ENCODE assay signal across 9 mouse cellular contexts in the genomic region with DNA sequence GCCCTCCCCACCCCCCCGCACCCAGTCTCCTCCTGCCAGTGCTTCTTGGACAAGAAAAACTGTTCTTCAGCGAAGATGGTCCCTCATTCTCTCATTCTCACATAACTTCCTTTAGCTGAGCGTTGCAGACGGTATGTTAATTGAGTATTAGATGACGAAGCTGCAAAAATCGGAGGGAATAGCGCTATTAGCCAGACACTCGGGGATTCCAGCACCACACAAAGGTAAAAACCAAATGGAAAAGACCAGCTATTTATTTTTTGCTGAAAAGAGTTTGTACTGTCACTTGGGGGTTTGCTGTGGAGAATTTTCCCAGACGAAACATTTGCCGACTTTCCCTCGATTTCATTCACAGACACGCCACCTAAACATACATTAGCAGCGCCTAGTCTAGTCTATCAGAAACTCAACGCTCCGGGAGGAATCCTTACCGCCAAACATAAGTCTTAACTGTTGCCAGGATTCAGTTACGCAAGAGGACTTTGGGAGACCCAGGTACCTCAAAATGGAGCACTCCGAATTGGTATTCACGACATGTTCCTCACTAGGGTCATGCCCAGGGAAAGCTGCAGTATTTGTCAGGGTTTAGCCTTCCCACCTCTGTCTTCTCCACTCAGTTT.
DNase-seq lines count a peak whose midpoint lies in the region; ATAC-seq and TF ChIP-seq lines count a peak whose summit lies in the region.
"Had no signal": no experiment of that assay in that cellular context is flagged by ENCODE, and none has a peak within 500 bp of the region (broad histone marks: within the 10 kb centered on the region; RNA-seq: fewer than 3 reads in every experiment).

No protein-coding gene starts in this region.

- TF ChIP-seq POLR2A in kidney, adult 2 months (IDR thresholded peaks at IDR 0.05; ENCODE audit: low read depth, low read length), result no peak
- no peak for TF ChIP-seq POLR2A in embryonic fibroblast, embryonic 13.5 days (IDR thresholded peaks at IDR 0.05; ENCODE audit: low read depth, low read length)

- H3K27me3 ChIP-seq in kidney, embryonic 16.5 days (ENCODE audit: insufficient read depth, low read length), result no peaks in the 10 kb centered on the region
- no peaks in the 10 kb centered on the region for H3K27me3 ChIP-seq in kidney, adult 2 months (replicated peaks; ENCODE audit: control insufficient read depth, insufficient read depth, low read length)
- H3K27me3 ChIP-seq in limb, embryonic 10.5 days (ENCODE audit: low read depth, poor library complexity, severe bottlenecking), result no peaks in the 10 kb centered on the region
- no peaks in the 10 kb centered on the region for H3K27me3 ChIP-seq in neural tube, embryonic 13.5 days

- H3K4me2 ChIP-seq in kidney, embryonic 16.5 days (replicated peaks; ENCODE audit: low read depth, low read length), result peak overlapping the region; percentile 48
- peak overlapping the region; percentile 61 for H3K4me2 ChIP-seq in neural tube, embryonic 13.5 days

- peaks cover 8% of the 10 kb centered on the region for H3K9me3 ChIP-seq in kidney, embryonic 16.5 days (ENCODE audit: low read length)
- no peaks in the 10 kb centered on the region for H3K9me3 ChIP-seq in limb, embryonic 10.5 days (replicated peaks)
- no peaks in the 10 kb centered on the region; the same call in 1 of the 2 replicates for H3K9me3 ChIP-seq in neural tube, embryonic 13.5 days

- H3K4me1 ChIP-seq in kidney, embryonic 16.5 days (ENCODE audit: insufficient read depth, low read length), result peaks cover 32% of the 10 kb centered on the region
- no peaks in the 10 kb centered on the region for H3K4me1 ChIP-seq in kidney, adult 2 months (ENCODE audit: control insufficient read depth, insufficient read depth, low read length)
- H3K4me1 ChIP-seq in embryonic fibroblast, embryonic 13.5 days (ENCODE audit: control insufficient read depth, insufficient read depth, low read length), result peaks cover 14% of the 10 kb centered on the region
- peaks cover 52% of the 10 kb centered on the region for H3K4me1 ChIP-seq in limb, embryonic 10.5 days
- H3K4me1 ChIP-seq in neural tube, embryonic 13.5 days (replicated peaks), result peaks cover 35% of the 10 kb centered on the region

- DNase-seq in kidney, adult 2 months, result no peak
- no peak for DNase-seq in limb, embryonic 10.5 days (ENCODE audit: low spot score)
- DNase-seq in layer of hippocampus, postnatal 10 days (ENCODE audit: low spot score in 2 of 2), result no peak
- DNase-seq in cerebellum, adult 11 months, result no peak
- no peak for DNase-seq in urinary bladder, adult 18-20 months (ENCODE audit: low spot score in 2 of 2)

- peak overlapping the region; percentile 59 for H3K9ac ChIP-seq in kidney, embryonic 16.5 days (replicated peaks; ENCODE audit: low read length)
- peak overlapping the region; percentile 64; the same call in 1 of the 2 replicates for H3K9ac ChIP-seq in neural tube, embryonic 13.5 days

- no peaks in the 10 kb centered on the region for H3K36me3 ChIP-seq in kidney, embryonic 16.5 days (ENCODE audit: insufficient read depth, low read length)
- H3K36me3 ChIP-seq in kidney, adult 2 months (ENCODE audit: control insufficient read depth, insufficient read depth, low read length), result no peaks in the 10 kb centered on the region
- H3K36me3 ChIP-seq in limb, embryonic 10.5 days, result 0 out of 2 replicates have a peak, but pooled peaks cover 2% of the 10 kb centered on the region
- no peaks in the 10 kb centered on the region for H3K36me3 ChIP-seq in neural tube, embryonic 13.5 days

- WGBS in kidney, embryonic 16.5 days, result 22% methylated on average over 19 of the region's 19 CpGs
- WGBS in kidney, adult 2 months, result 51% methylated on average over 19 of the region's 19 CpGs
- WGBS in limb, embryonic 10.5 days, result 46% methylated on average over 19 of the region's 19 CpGs
- 47% methylated on average over 19 of the region's 19 CpGs for WGBS in neural tube, embryonic 13.5 days

- peak overlapping the region; percentile 87 for H3K27ac ChIP-seq in kidney, embryonic 16.5 days (ENCODE audit: low read length)
- no peak overlapping the region for H3K27ac ChIP-seq in kidney, adult 2 months (ENCODE audit: insufficient read depth, low read depth, low read length)
- peak overlapping the region; percentile 87 for H3K27ac ChIP-seq in embryonic fibroblast, embryonic 13.5 days (ENCODE audit: insufficient read depth, low read length)
- H3K27ac ChIP-seq in limb, embryonic 10.5 days, result peak overlapping the region; percentile 88
- H3K27ac ChIP-seq in neural tube, embryonic 13.5 days (replicated peaks), result peak overlapping the region; percentile 34

- peak overlapping the region; percentile 30 for H3K4me3 ChIP-seq in kidney, embryonic 16.5 days (ENCODE audit: low read length)
- H3K4me3 ChIP-seq in kidney, adult 2 months (ENCODE audit: insufficient read depth, low read depth, low read length), result no peak overlapping the region
- H3K4me3 ChIP-seq in embryonic fibroblast, embryonic 13.5 days (ENCODE audit: insufficient read depth, low read length), result 0 out of 2 replicates have a peak overlapping the region, but pooled peaks have one; percentile 1
- peak overlapping the region; percentile 41 for H3K4me3 ChIP-seq in limb, embryonic 10.5 days
- peak overlapping the region; percentile 29; the same call in 1 of the 2 replicates for H3K4me3 ChIP-seq in neural tube, embryonic 13.5 days

- ATAC-seq in kidney, embryonic 16.5 days (ENCODE audit: low FRiP score, low TSS enrichment), result no peak
- no peak for ATAC-seq in neural tube, embryonic 13.5 days (ENCODE audit: low read depth)
- ATAC-seq: inflammation-experienced regulatory T-cells, adult 6 months had no signal

- TF ChIP-seq CTCF in kidney, adult 2 months (conservative IDR thresholded peaks at IDR 0.05; ENCODE audit: insufficient read depth, insufficient read length, low read depth, low read length), result no peak
- TF ChIP-seq CTCF in embryonic fibroblast, embryonic 13.5 days (IDR thresholded peaks at IDR 0.05; ENCODE audit: borderline replicate concordance, insufficient read depth, low read length), result no peak
